ENCODE assay signal across 25 mouse cellular contexts in genomic region chr6:41744664-41745392, GRCm38 (mm10). TPM values are rescaled to one million over a fixed set of nuclear protein-coding genes. Genes with fewer than 3 reads are reported as not detected.
"Had no signal": no experiment of that assay in that cellular context is flagged by ENCODE, and none has a peak within 500 bp of the region (broad histone marks: within the 10 kb centered on the region; RNA-seq: fewer than 3 reads in every experiment).

No protein-coding gene starts in this region.

- H3K9me3 ChIP-seq: neural tube, embryonic 12.5 days; neural tube, embryonic 13.5 days; neural tube, embryonic 15.5 days; stomach, embryonic 15.5 days had no signal

- H3K4me3 ChIP-seq: neural tube, embryonic 12.5 days; neural tube, embryonic 13.5 days; neural tube, embryonic 15.5 days; stomach, embryonic 15.5 days had no signal

- H3K27ac ChIP-seq: neural tube, embryonic 12.5 days; neural tube, embryonic 13.5 days; neural tube, embryonic 15.5 days; stomach, embryonic 15.5 days; stomach, postnatal 0 days had no signal

- H3K4me1 ChIP-seq: neural tube, embryonic 12.5 days; neural tube, embryonic 13.5 days; neural tube, embryonic 15.5 days; stomach, embryonic 15.5 days had no signal

- H3K4me2 ChIP-seq: neural tube, embryonic 12.5 days; neural tube, embryonic 13.5 days; neural tube, embryonic 15.5 days; stomach, embryonic 15.5 days had no signal

- H3K36me3 ChIP-seq: neural tube, embryonic 12.5 days; neural tube, embryonic 13.5 days; neural tube, embryonic 15.5 days; stomach, embryonic 15.5 days had no signal

- H3K9ac ChIP-seq: neural tube, embryonic 12.5 days; neural tube, embryonic 13.5 days; neural tube, embryonic 15.5 days; stomach, embryonic 15.5 days had no signal

- DNase-seq: retina, postnatal 1 day; right cerebral cortex, adult 18-20 months; right cerebral cortex, postnatal 14 days; right cerebral cortex, postnatal 25 days; right cerebral cortex, postnatal 4 days; spleen, adult 18-20 months; thymus, adult 18-20 months; thymus, adult 2 months; thymus, postnatal 14 days; thymus, postnatal 25 days; thymus, postnatal 36 days; thymus, postnatal 4 days had no signal

- H3K27me3 ChIP-seq: neural tube, embryonic 12.5 days; neural tube, embryonic 13.5 days; neural tube, embryonic 15.5 days; stomach, embryonic 15.5 days had no signal

RNA-seq across cellular contexts. Expression of gene Olfr459, which starts 30.1 kb away (rescaled TPM):
- polyA plus RNA-seq: neural tube, embryonic 12.5 days; neural tube, embryonic 13.5 days; neural tube, embryonic 14.5 days; neural tube, embryonic 15.5 days; small intestine, adult 2 months; spleen, adult 2 months; stomach, embryonic 14.5 days; stomach, embryonic 15.5 days; stomach, embryonic 16.5 days; stomach, postnatal 0 days; testis, adult 2 months; thymus, adult 2 months; thymus, postnatal 0 days; urinary bladder, adult 2 months had no signal

RNA-seq across cellular contexts. Expression of gene Kel, which starts 40.7 kb away (rescaled TPM):
- polyA plus RNA-seq: small intestine, adult 2 months; urinary bladder, adult 2 months had no signal
